Mouse (Mus musculus) cerebellum, postnatal 36 days (tissue): Measurements from ENCODE around the gene Mroh2b.

ENCODE experiments used
- DNase-seq, 2 experiments: peaks; one replicate each; pipeline ENCODE4 v3.0.0; 2021 to 2022; ENCODE audit warnings: mixed read lengths in 2 of 2

Mroh2b gene

GRCm38 (mm10) chr15:4898437-4898836, at the start of gene Mroh2b:
Gene Mroh2b (plus strand): TSS chr15:4898737.
- no peak for DNase-seq

- no peak for DNase-seq
Observed at GRCm38 (mm10) chr15:4850015-4850414, 48.5 kb upstream of the Mroh2b start.

GRCm38 (mm10) chr15:4894962-4895361, 3.6 kb upstream of the Mroh2b start:
- no peak for DNase-seq

GRCm38 (mm10) chr15:4934731-4935130, 36.2 kb downstream of the Mroh2b start:
- peak in 1 of 2 experiments; percentile 4 for DNase-seq

- DNase-seq, result no peak
Observed at GRCm38 (mm10) chr15:4973355-4973754, 74.8 kb downstream of the Mroh2b start.

- DNase-seq, result no peak
Observed at GRCm38 (mm10) chr15:5002903-5003302, 104.4 kb downstream of the Mroh2b start.

- DNase-seq, result no peak
Observed at GRCm38 (mm10) chr15:5003503-5004196, 105.1 kb downstream of the Mroh2b start.

- no peak for DNase-seq
Observed at GRCm38 (mm10) chr15:5009644-5010107, 111.1 kb downstream of the Mroh2b start.
